Mouse (Mus musculus) CH12.LX (cell line): Measurements from ENCODE around the gene Rab15.
A peak's percentile ranks its signal among the peaks of the same experiment; 100 is the strongest.

Experiments used
- CTCF ChIP-seq, 2 experiments: IDR thresholded peaks in 1 of 2; conservative IDR thresholded peaks in 1 of 2; 2 replicates each; pipeline ENCODE4 v1.5.1; 2011 to 2012; ENCODE audit warnings: low read depth in 2 of 2, low read length in 2 of 2, improper control_type of control experiment in 1 of 2, inconsistent platforms in 1 of 2, mild to moderate bottlenecking in 1 of 2, moderate library complexity in 1 of 2
- ELF1 ChIP-seq: IDR thresholded peaks from 2 replicates; pipeline ENCODE4 v1.6.1; 2014; ENCODE audit warnings: low read depth, mild to moderate bottlenecking, inconsistent platforms, low read length, improper control_type of control experiment
- EP300 ChIP-seq: IDR thresholded peaks from 2 replicates; pipeline ENCODE4 v1.6.1; 2011; ENCODE audit warnings: low read length, improper control_type of control experiment
- GABPA ChIP-seq: IDR thresholded peaks from 2 replicates; pipeline ENCODE4 v1.6.1; 2012; ENCODE audit warnings: low read depth, low read length, improper control_type of control experiment, inconsistent platforms; ENCODE audit not compliant: insufficient replicate concordance
- HCFC1 ChIP-seq: IDR thresholded peaks from 2 replicates; pipeline ENCODE4 v1.6.1; 2012; ENCODE audit warnings: low read depth, mild to moderate bottlenecking, inconsistent platforms, low read length, improper control_type of control experiment
- KAT2A ChIP-seq: IDR thresholded peaks from 2 replicates; pipeline ENCODE4 v1.6.1; 2012; ENCODE audit warnings: low read length, improper control_type of control experiment, inconsistent platforms; ENCODE audit not compliant: insufficient replicate concordance
- MAX ChIP-seq: IDR thresholded peaks from 2 replicates; pipeline ENCODE4 v1.6.1; 2011; ENCODE audit warnings: low read length, improper control_type of control experiment
- MAZ ChIP-seq: IDR thresholded peaks from 2 replicates; pipeline ENCODE4 v1.6.1; 2012; ENCODE audit warnings: low read depth, mild to moderate bottlenecking, inconsistent platforms, low read length, improper control_type of control experiment, moderate library complexity
- MYC ChIP-seq: IDR thresholded peaks from 2 replicates; pipeline ENCODE4 v1.6.1; 2011; ENCODE audit warnings: low read depth, mild to moderate bottlenecking, improper control_type of control experiment, low read length
- POLR2A ChIP-seq: IDR thresholded peaks from 2 replicates; pipeline ENCODE4 v1.6.1; 2011; ENCODE audit warnings: low read depth, mild to moderate bottlenecking, improper control_type of control experiment, low read length
- UBTF ChIP-seq: IDR thresholded peaks from 2 replicates; pipeline ENCODE4 v1.6.1; 2012; ENCODE audit warnings: low read depth, mild to moderate bottlenecking, inconsistent platforms, low read length, improper control_type of control experiment, moderate library complexity
- USF1 ChIP-seq: IDR thresholded peaks from 2 replicates; pipeline ENCODE4 v1.6.1; 2014; ENCODE audit warnings: low read depth, mild to moderate bottlenecking, inconsistent platforms, low read length, improper control_type of control experiment
- ZKSCAN1 ChIP-seq: IDR thresholded peaks from 2 replicates; pipeline ENCODE4 v1.6.1; 2012; ENCODE audit warnings: low read depth, inconsistent platforms, low read length, improper control_type of control experiment, borderline replicate concordance
- ZNF384 ChIP-seq: IDR thresholded peaks from 2 replicates; pipeline ENCODE4 v1.6.1; 2012; ENCODE audit warnings: low read depth, low read length, improper control_type of control experiment, inconsistent platforms

DNA sequence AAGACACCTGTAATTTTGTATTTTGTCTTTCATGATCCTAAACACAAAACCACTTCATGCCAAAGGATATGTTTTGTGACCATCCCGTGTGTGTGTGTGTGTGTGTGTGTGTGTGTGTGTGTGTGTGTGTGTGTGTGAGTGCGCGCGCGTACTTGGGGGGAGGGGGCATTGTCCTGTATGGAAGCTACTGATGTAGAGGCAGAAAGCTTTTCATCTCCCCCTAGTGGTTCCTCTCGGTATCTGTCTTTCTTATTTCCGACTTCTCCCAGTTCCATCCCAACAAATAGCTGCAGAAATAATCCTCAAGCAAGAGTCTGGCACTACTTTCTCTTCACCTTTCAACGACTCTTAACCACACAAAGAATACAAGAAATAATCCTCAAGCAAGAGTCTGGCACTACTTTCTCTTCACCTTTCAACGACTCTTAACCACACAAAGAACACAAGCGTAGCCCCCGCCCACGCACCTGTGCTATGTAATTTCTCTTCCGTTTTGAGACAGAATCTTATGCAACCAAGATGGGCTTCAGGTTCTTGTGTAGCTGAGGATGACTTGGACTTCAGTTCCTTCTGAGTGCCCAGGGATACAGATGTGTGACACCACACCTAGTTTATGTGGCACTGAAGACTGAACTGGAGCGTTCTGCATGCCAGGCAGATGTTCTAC, 69.9 kb downstream of the Rab15 start:
- TF ChIP-seq ELF1: no peak
- no peak for TF ChIP-seq ZNF384
- TF ChIP-seq CTCF (conservative IDR thresholded peaks at IDR 0.05 in 1 of 2, IDR thresholded peaks at IDR 0.05 in 1 of 2; ENCODE audit: low read depth in 2 of 2, low read length in 2 of 2): peak; percentile 40 to 74
- no peak for TF ChIP-seq POLR2A
- no peak for TF ChIP-seq HCFC1
- no peak for TF ChIP-seq UBTF
- no peak for TF ChIP-seq ZKSCAN1
- TF ChIP-seq KAT2A: no peak
- no peak for TF ChIP-seq EP300
- no peak for TF ChIP-seq MAX
- TF ChIP-seq MAZ: no peak
- no peak for TF ChIP-seq USF1
- TF ChIP-seq MYC: no peak
- TF ChIP-seq GABPA: no peak
